Mouse (Mus musculus) myocyte (in vitro differentiated cells): ENCODE data around the gene Nkiras2. TPM values are rescaled to one million over a fixed set of nuclear protein-coding genes. Genes with fewer than 3 reads are reported as not detected.
A peak's percentile ranks its signal among the peaks of the same experiment; 100 is the strongest.
"Not testable (repeated sequence)": the region's sequence is repeated elsewhere in the genome, so short reads cannot be mapped to it uniquely, and the experiment has no call there.

ENCODE experiments used
- H3K27me3 ChIP-seq: one replicate; pipeline ENCODE4 v1.6.1; 2011; ENCODE audit not compliant: control insufficient read depth, insufficient read depth, insufficient read length
- H3K36me3 ChIP-seq: one replicate; pipeline ENCODE4 v1.6.1; 2011; ENCODE audit not compliant: control insufficient read depth, insufficient read depth
- H3K4me2 ChIP-seq: one replicate; pipeline ENCODE4 v1.6.1; 2011; ENCODE audit warnings: low read depth, control low read depth
- H3K4me3 ChIP-seq: one replicate; pipeline ENCODE4 v1.5.1; 2011; ENCODE audit warnings: mild to moderate bottlenecking, control low read depth, moderate library complexity
- H3K79me2 ChIP-seq: one replicate; pipeline ENCODE4 v1.6.1; 2011; ENCODE audit not compliant: control insufficient read depth, insufficient read depth
- H3ac ChIP-seq: one replicate; pipeline ENCODE4 v1.6.1; 2011; ENCODE audit not compliant: control insufficient read depth, insufficient read length
- CEBPB ChIP-seq: IDR thresholded peaks from 2 replicates; pipeline ENCODE4 v1.6.1; 2011; ENCODE audit warnings: mild to moderate bottlenecking, moderate library complexity; ENCODE audit not compliant: poor library complexity, insufficient read depth, severe bottlenecking
- E2F4 ChIP-seq: IDR thresholded peaks from one replicate; pipeline ENCODE4 v1.6.1; 2011; ENCODE audit warnings: mild to moderate bottlenecking, control low read depth, moderate library complexity; ENCODE audit not compliant: insufficient read depth
- MAX ChIP-seq: IDR thresholded peaks from one replicate; pipeline ENCODE4 v1.6.1; 2011; ENCODE audit warnings: low read depth, mild to moderate bottlenecking, control low read depth
- MYOD1 ChIP-seq, 3 experiments: IDR thresholded peaks; one replicate each; pipeline ENCODE4 v1.6.1; 2011; ENCODE audit warnings: control low read depth in 2 of 3, low read depth in 2 of 3, mild to moderate bottlenecking in 2 of 3, moderate library complexity in 1 of 3; ENCODE audit not compliant: insufficient read length in 2 of 3, control insufficient read depth in 1 of 3
- MYOG ChIP-seq, 3 experiments: IDR thresholded peaks; one replicate each; pipeline ENCODE4 v1.6.1; 2011; ENCODE audit warnings: control low read depth in 2 of 3, low read depth in 2 of 3, mild to moderate bottlenecking in 2 of 3; ENCODE audit not compliant: insufficient read length in 2 of 3, control insufficient read depth in 1 of 3, insufficient read depth in 1 of 3
- POLR2A ChIP-seq: IDR thresholded peaks from one replicate; pipeline ENCODE4 v1.6.1; 2011; ENCODE audit warnings: low read depth, mild to moderate bottlenecking, control low read depth, moderate library complexity; ENCODE audit not compliant: insufficient read length
- POLR2AphosphoS2 ChIP-seq: IDR thresholded peaks from one replicate; pipeline ENCODE4 v1.6.1; 2011; ENCODE audit warnings: low read depth, control low read depth; ENCODE audit not compliant: insufficient read length
- REST ChIP-seq: IDR thresholded peaks from one replicate; pipeline ENCODE4 v1.6.1; 2011; ENCODE audit warnings: mild to moderate bottlenecking, control low read depth, moderate library complexity; ENCODE audit not compliant: insufficient read depth, insufficient read length
- SRF ChIP-seq: IDR thresholded peaks from one replicate; pipeline ENCODE4 v1.6.1; 2011; ENCODE audit warnings: low read depth; ENCODE audit not compliant: control insufficient read depth, insufficient read length
- TCF12 ChIP-seq: IDR thresholded peaks from one replicate; pipeline ENCODE4 v1.6.1; 2011; ENCODE audit warnings: mild to moderate bottlenecking, control low read depth; ENCODE audit not compliant: poor library complexity, insufficient read depth, severe bottlenecking
- TCF3 ChIP-seq: IDR thresholded peaks from one replicate; pipeline ENCODE4 v1.6.1; 2011; ENCODE audit warnings: low read depth, control low read depth; ENCODE audit not compliant: insufficient read length
- USF1 ChIP-seq: IDR thresholded peaks from one replicate; pipeline ENCODE4 v1.6.1; 2011; ENCODE audit warnings: low read depth, mild to moderate bottlenecking, control low read depth, moderate library complexity
- polyA plus RNA-seq: library from polyadenylated mRNA; unstranded; fragments of >200 nt; fragmentation: generic; extraction: Trizol; gene quantifications from one replicate; pipeline ENCODE4 v1.2.1, GENCODE M21; 2012; ENCODE audit warnings: missing spikeins

Gene Nkiras2
- polyA plus RNA-seq, 1 experiment: 130 TPM

DNA sequence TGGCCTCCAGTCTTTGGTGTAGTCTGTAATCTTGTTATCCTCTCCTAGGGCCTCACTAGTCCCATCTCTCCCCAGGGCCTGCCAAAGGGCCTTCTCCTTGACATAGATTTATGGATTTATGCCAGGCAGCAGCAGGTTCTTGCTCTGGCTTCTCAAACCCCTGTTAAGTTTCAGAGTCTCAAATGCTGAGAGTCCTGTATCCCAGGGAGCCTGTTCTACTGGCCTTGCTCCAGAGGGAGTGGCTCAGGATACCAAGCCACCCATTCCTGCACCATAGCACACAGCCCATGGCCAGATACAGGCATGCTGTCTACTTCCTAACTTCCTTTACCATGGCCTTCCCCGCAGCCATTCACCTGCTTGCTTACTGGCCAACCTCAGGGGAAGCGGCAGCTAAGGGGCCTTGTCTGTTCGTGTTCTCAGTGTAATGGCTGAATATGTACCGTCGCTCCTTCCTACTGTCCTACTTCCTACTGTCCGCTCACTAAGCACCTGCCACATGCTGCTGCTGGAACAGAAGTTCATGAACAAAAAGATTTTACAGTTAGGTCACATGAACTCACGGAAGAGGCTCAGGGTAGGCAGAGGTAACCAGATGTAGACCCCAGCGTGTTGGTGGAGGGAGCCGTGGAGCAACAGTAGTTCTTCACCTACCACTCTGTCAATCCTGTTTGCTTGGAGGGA lies 39.8 kb upstream of the Nkiras2 start:
- Histone ChIP-seq H3K4me3 (no peak overlapping the region), H3K27me3 (no peaks in the 10 kb centered on the region), H3K79me2 (no peaks in the 10 kb centered on the region), H3K36me3 (peaks cover 21% of the 10 kb centered on the region), H3K4me2 (no peak overlapping the region), H3ac (no peak overlapping the region)
- TF ChIP-seq POLR2A (no peak), TCF3 (no peak), POLR2AphosphoS2 (no peak), MYOG (IDR thresholded peaks at IDR 0.05; ENCODE audit: control insufficient read depth in 1 of 3, insufficient read depth in 1 of 3, insufficient read length in 2 of 3, low read depth in 2 of 3) (no peak), SRF (no peak), USF1 (no peak), REST (no peak), CEBPB (no peak), MAX (no peak), E2F4 (no peak), MYOD1 (IDR thresholded peaks at IDR 0.05; ENCODE audit: control insufficient read depth in 1 of 3, insufficient read length in 2 of 3, low read depth in 2 of 3) (no peak), TCF12 (no peak)

DNA sequence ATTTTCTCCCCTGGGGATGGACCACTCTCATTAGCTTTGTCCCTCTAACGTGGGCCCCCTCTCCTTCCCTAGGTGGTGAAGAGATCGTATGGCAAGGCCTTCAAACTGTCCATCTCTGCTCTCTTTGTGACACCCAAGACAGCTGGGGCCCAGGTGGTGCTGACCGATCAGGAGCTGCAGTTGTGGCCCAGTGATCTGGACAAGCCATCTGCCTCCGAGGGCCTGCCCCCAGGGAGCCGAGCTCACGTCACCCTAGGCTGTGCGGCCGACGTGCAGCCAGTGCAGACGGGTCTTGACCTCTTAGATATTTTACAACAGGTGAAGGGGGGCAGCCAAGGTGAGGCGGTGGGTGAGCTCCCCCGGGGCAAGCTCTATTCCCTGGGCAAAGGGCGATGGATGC lies 38.8 kb upstream of the Nkiras2 start:
- no peaks in the 10 kb centered on the region for H3K27me3 ChIP-seq
- no peak overlapping the region for H3K4me3 ChIP-seq
- TF ChIP-seq MAX (no peak), POLR2AphosphoS2 (peak; percentile 13), MYOD1 (IDR thresholded peaks at IDR 0.05; ENCODE audit: control insufficient read depth in 1 of 3, insufficient read length in 2 of 3, low read depth in 2 of 3) (no peak)
- peaks cover 32% of the 10 kb centered on the region for H3K36me3 ChIP-seq
- H3ac ChIP-seq: no peak overlapping the region
- H3K4me2 ChIP-seq: no peak overlapping the region
- no peaks in the 10 kb centered on the region for H3K79me2 ChIP-seq

DNA sequence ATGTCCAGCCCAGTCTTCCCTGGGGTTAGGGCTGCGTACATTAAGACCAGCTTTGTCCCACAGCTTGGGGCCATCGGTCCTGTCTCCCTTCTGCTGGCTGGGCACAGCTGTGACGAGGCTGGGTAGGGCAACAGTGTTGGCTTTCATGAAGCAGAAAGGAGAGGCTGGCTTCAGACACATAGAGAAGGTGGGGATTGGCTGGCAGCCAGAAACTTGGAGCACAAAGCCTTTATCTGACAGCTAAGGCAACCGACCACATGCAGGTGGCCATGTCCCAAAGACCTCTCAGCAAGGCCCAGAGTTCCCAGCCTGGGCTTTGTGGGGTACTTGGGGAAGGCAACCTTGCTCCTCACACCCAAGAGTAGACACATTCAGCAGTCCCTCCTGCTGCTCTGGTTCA lies 37.3 kb upstream of the Nkiras2 start:
- Histone ChIP-seq H3K4me3 (no peak overlapping the region), H3K4me2 (no peak overlapping the region), H3ac (no peak overlapping the region), H3K27me3 (no peaks in the 10 kb centered on the region), H3K36me3 (peaks cover 45% of the 10 kb centered on the region), H3K79me2 (no peaks in the 10 kb centered on the region)
- no peak for TF ChIP-seq USF1
- no peak for TF ChIP-seq MAX
- TF ChIP-seq E2F4: no peak
- no peak for TF ChIP-seq TCF3
- no peak for TF ChIP-seq SRF
- no peak for TF ChIP-seq CEBPB
- no peak for TF ChIP-seq POLR2A
- no peak for TF ChIP-seq POLR2AphosphoS2
- TF ChIP-seq TCF12: no peak
- no peak for TF ChIP-seq REST
- TF ChIP-seq MYOG (IDR thresholded peaks at IDR 0.05; ENCODE audit: control insufficient read depth in 1 of 3, insufficient read depth in 1 of 3, insufficient read length in 2 of 3, low read depth in 2 of 3): no peak
- no peak for TF ChIP-seq MYOD1 (IDR thresholded peaks at IDR 0.05; ENCODE audit: control insufficient read depth in 1 of 3, insufficient read length in 2 of 3, low read depth in 2 of 3)

- not testable (repeated sequence) for H3ac ChIP-seq, H3K4me3 ChIP-seq, H3K4me2 ChIP-seq, H3K27me3 ChIP-seq, H3K79me2 ChIP-seq
- H3K36me3 ChIP-seq: peaks cover 52% of the 10 kb centered on the region
These were observed 36.6 kb upstream of the Nkiras2 start for GRCm38 (mm10) chr11:100582413-100582812.

GRCm38 (mm10) chr11:100582836-100583235 lies 36.2 kb upstream of the Nkiras2 start:
- Histone ChIP-seq H3K27me3 (no peaks in the 10 kb centered on the region), H3K4me2 (no peak overlapping the region), H3K79me2 (no peaks in the 10 kb centered on the region), H3ac (no peak overlapping the region), H3K4me3 (no peak overlapping the region), H3K36me3 (peaks cover 53% of the 10 kb centered on the region)
- TF ChIP-seq MYOD1 (IDR thresholded peaks at IDR 0.05; ENCODE audit: control insufficient read depth in 1 of 3, insufficient read length in 2 of 3, low read depth in 2 of 3) (no peak), MAX (no peak), POLR2A (no peak), USF1 (no peak), E2F4 (no peak), CEBPB (no peak)

GRCm38 (mm10) chr11:100584561-100584961 lies 34.5 kb upstream of the Nkiras2 start:
- no peak overlapping the region for H3K4me3 ChIP-seq
- peaks cover 61% of the 10 kb centered on the region for H3K36me3 ChIP-seq
- H3K4me2 ChIP-seq: no peak overlapping the region
- no peaks in the 10 kb centered on the region for H3K27me3 ChIP-seq
- H3K79me2 ChIP-seq: no peaks in the 10 kb centered on the region
- TF ChIP-seq TCF12 (no peak), CEBPB (no peak), REST (no peak), POLR2A (no peak), E2F4 (no peak), MYOG (IDR thresholded peaks at IDR 0.05; ENCODE audit: control insufficient read depth in 1 of 3, insufficient read depth in 1 of 3, insufficient read length in 2 of 3, low read depth in 2 of 3) (no peak), USF1 (no peak), MAX (no peak), POLR2AphosphoS2 (no peak), MYOD1 (IDR thresholded peaks at IDR 0.05; ENCODE audit: control insufficient read depth in 1 of 3, insufficient read length in 2 of 3, low read depth in 2 of 3) (no peak), SRF (no peak), TCF3 (no peak)
- no peak overlapping the region for H3ac ChIP-seq
